Mouse (Mus musculus): ENCODE data around the gene Cyp3a16. TPM values are rescaled to one million over a fixed set of nuclear protein-coding genes. Genes with fewer than 3 reads are reported as not detected.
"Not testable (repeated sequence)": the region's sequence is repeated elsewhere in the genome, so short reads cannot be mapped to it uniquely, and the experiment has no call there.

Cyp3a16 gene
- not detected in 2 replicates for polyA plus RNA-seq (2012; rRNA removed)

GRCm38 (mm10) chr5:145469623-145470022, at the start of gene Cyp3a16:
Gene Cyp3a16 (minus strand): TSS chr5:145469723.
- DNase-seq (ENCODE audit: low read depth) = not testable (repeated sequence)

- DNase-seq (ENCODE audit: low read depth) = no peak
Measured at GRCm38 (mm10) chr5:145490300-145490699, 20.8 kb upstream of the Cyp3a16 start.

- no peak for DNase-seq (ENCODE audit: low read depth)
Measured at GRCm38 (mm10) chr5:145464304-145465088, 5.0 kb downstream of the Cyp3a16 start.

- no peak for DNase-seq (ENCODE audit: low read depth)
Measured at GRCm38 (mm10) chr5:145462321-145462720, 7.2 kb downstream of the Cyp3a16 start.

- no peak for DNase-seq (ENCODE audit: low read depth)
Measured at GRCm38 (mm10) chr5:145454389-145454788, 15.1 kb downstream of the Cyp3a16 start.

- DNase-seq (ENCODE audit: low read depth) = no peak
Measured at GRCm38 (mm10) chr5:145433688-145434087, 35.8 kb downstream of the Cyp3a16 start.

GRCm38 (mm10) chr5:145431004-145431403, 38.5 kb downstream of the Cyp3a16 start:
- DNase-seq (ENCODE audit: low read depth) = no peak

- no peak for DNase-seq (ENCODE audit: low read depth)
Measured at GRCm38 (mm10) chr5:145422287-145422686, 47.2 kb downstream of the Cyp3a16 start.

- DNase-seq (ENCODE audit: low read depth) = not testable (repeated sequence)
Measured at GRCm38 (mm10) chr5:145415416-145415815, 54.1 kb downstream of the Cyp3a16 start.

Other genes starting within 250 kb of the Cyp3a16 start
- gene Zfp655, start 238.0 kb downstream of the Cyp3a16 start, polyA plus RNA-seq (2012; rRNA removed) = 17.6 and 23.9 TPM in 2 replicates
- 18.0 and 21.9 TPM in 2 replicates for gene Zscan25, start 189.2 kb downstream of the Cyp3a16 start, polyA plus RNA-seq (2012; rRNA removed)
- not detected in 2 replicates for gene Cyp3a57, start 124.4 kb downstream of the Cyp3a16 start, polyA plus RNA-seq (2012; rRNA removed)
- not detected in 2 replicates for gene Cyp3a41b, start 115.0 kb upstream of the Cyp3a16 start, polyA plus RNA-seq (2012; rRNA removed)

Measured in gonadal fat pad, adult 2 months (tissue).